In the genomic region with DNA sequence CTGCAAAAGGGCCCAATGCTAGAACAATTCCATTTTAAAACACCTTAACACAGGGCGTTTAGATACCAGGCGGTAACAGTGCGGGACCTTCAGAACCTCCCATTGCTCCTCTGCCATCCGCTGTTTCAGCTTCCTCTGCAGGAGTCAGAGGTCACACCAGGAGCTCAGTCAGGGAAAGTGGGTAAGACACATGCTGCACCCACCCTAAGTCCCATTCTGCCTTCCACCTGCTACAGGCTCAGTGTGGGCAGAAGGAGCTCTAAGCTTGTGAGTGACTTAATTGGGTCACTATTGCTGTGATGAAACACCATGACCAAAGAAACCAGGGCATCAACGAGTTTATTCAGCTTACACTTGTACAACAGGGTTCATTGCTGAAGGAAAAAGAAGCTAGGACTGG, we compare ENCODE assay signal across 19 mouse cellular contexts. TPM values are rescaled to one million over a fixed set of nuclear protein-coding genes. Genes with fewer than 3 reads are reported as not detected.
"Had no signal": no experiment of that assay in that cellular context is flagged by ENCODE, and none has a peak within 500 bp of the region (broad histone marks: within the 10 kb centered on the region; RNA-seq: fewer than 3 reads in every experiment).

No protein-coding gene starts in this region.

- ATAC-seq: hindbrain, embryonic 16.5 days; intestine, embryonic 15.5 days; intestine, postnatal 0 days; liver, embryonic 12.5 days had no signal

- DNase-seq: gastrocnemius, adult 2 months; gastrocnemius, postnatal 10 days; gastrocnemius, postnatal 25 days; heart, adult 2 months; heart, postnatal 10 days; heart, postnatal 4 days; kidney, adult 18-20 months; kidney, adult 8-10 months; kidney, postnatal 10 days; kidney, postnatal 25 days; kidney, postnatal 4 days; layer of hippocampus, postnatal 36 days; left cerebral cortex, postnatal 4 days had no signal

RNA-seq across cellular contexts. Expression of a gene that starts 50.7 kb away (rescaled TPM):
- total RNA-seq: granulocyte monocyte progenitor cell, adult 5-6 weeks; liver, adult 2 months had no signal
- polyA plus RNA-seq: liver, adult 2 months had no signal
